Mouse (Mus musculus) bone marrow, adult 2 months (tissue): Measurements from ENCODE around the gene Kcnj8.

Experiments
- CTCF ChIP-seq: fragments of 200-500 bp; IDR thresholded peaks from 2 replicates; pipeline ENCODE4 v1.5.1; 2011; ENCODE audit warnings: low read length, control low read depth; ENCODE audit not compliant: control insufficient read depth, insufficient read depth
- POLR2A ChIP-seq: fragments of 200-500 bp; IDR thresholded peaks from 2 replicates; pipeline ENCODE4 v1.6.1; 2011; ENCODE audit warnings: low read depth, mild to moderate bottlenecking, control low read depth, low read length, borderline replicate concordance; ENCODE audit not compliant: control insufficient read depth

DNA sequence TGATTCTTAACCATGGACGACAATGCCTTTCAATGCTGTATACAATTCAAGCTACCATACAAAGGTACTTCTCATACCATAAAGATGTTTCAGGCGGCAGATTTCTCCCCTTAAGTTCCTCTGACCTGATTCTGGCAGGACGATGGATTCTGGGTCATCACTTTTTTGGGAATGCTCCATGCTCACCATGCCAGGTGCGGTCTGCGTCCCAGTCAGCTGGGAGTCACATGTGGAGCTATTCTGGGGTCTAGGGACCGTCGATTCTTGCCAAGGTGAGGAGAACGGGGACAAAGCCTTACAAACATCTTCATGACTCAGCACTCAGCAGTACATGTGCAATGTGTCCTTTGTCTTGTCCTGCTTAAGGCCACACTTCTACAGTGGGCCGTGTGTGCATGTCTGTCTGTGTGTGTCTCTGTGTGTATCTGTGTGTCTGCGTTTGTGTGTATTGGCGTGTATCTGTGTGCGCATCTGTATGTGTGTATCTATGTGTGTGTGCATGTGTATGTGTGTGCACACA, 49.8 kb downstream of the Kcnj8 start:
- TF ChIP-seq POLR2A = no peak
- TF ChIP-seq CTCF = no peak
